Mouse (Mus musculus) cerebellum, postnatal 36 days (tissue): ENCODE data around the gene Gid8.

Experiments
- DNase-seq, 2 experiments: peaks; one replicate each; pipeline ENCODE4 v3.0.0; 2021 to 2022; ENCODE audit warnings: mixed read lengths in 2 of 2

Gene Gid8

GRCm38 (mm10) chr2:180754976-180755688, 45.2 kb downstream of the Gid8 start:
- DNase-seq: no peak

GRCm38 (mm10) chr2:180755896-180756295, 46.0 kb downstream of the Gid8 start:
- no peak for DNase-seq

GRCm38 (mm10) chr2:180756786-180757185, 46.9 kb downstream of the Gid8 start:
- DNase-seq: no peak

- DNase-seq: no peak
Observed at GRCm38 (mm10) chr2:180758513-180759263, 48.8 kb downstream of the Gid8 start.

GRCm38 (mm10) chr2:180764986-180765385, 55.1 kb downstream of the Gid8 start:
- peak; percentile 30 to 32 for DNase-seq

- no peak for DNase-seq
Observed at GRCm38 (mm10) chr2:180765713-180766112, 55.8 kb downstream of the Gid8 start.
